Mouse (Mus musculus): ENCODE data around the gene Ifitm5. TPM values are rescaled to one million over a fixed set of nuclear protein-coding genes. Genes with fewer than 3 reads are reported as not detected.
"Not testable (repeated sequence)": the region's sequence is repeated elsewhere in the genome, so short reads cannot be mapped to it uniquely, and the experiment has no call there.

Gene Ifitm5
- polyA plus RNA-seq, 1 experiment from 2014 or later, result 0.82 TPM

DNA sequence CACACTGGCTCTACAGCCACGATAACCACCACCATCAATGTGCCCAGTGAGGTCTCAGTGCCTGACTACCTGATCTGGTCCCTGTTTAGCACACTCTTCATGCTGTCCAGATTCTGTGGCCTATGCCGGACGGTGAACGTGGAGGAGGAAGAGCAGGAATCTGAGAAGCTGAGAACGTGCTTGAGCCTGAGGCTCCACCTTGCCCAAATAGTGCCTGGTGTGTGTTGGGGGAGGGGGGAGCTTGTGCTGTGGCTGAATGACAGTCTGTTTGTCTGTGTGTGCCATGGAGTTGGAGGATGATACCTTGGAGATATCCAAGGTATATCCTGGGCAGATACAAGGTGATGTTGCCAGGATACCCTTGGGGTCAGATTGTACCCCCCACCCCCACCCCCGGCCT, 40.1 kb upstream of the Ifitm5 start:
- peak; percentile 47 for DNase-seq (ENCODE audit: low spot score)
- no peaks in the 10 kb centered on the region for H3K36me3 ChIP-seq (ENCODE audit: control insufficient read depth, insufficient read depth, low read length)
- 40% methylated on average over 6 of the region's 6 CpGs for WGBS
- TF ChIP-seq EP300 (optimal IDR thresholded peaks at IDR 0.05) (no peak), CTCF (IDR thresholded peaks at IDR 0.05; ENCODE audit: low read depth) (no peak)
- H3K4me2 ChIP-seq (replicated peaks; ENCODE audit: low read depth), result no peak overlapping the region
- ATAC-seq (ENCODE audit: low FRiP score, low TSS enrichment), result peak; percentile 66
- H3K4me3 ChIP-seq (ENCODE audit: low read depth, low read length), result no peak overlapping the region
- no peaks in the 10 kb centered on the region for H3K9me3 ChIP-seq (ENCODE audit: control insufficient read depth, low read length)
- H3K4me1 ChIP-seq (replicated peaks; ENCODE audit: control insufficient read depth, insufficient read depth), result no peaks in the 10 kb centered on the region; the same call in 1 of the 2 replicates
- no peaks in the 10 kb centered on the region for H3K27me3 ChIP-seq (ENCODE audit: control insufficient read depth, insufficient read depth, low read length)
- H3K27ac ChIP-seq (replicated peaks), result no peak overlapping the region
- no peak overlapping the region for H3K9ac ChIP-seq (ENCODE audit: low read length)

DNA sequence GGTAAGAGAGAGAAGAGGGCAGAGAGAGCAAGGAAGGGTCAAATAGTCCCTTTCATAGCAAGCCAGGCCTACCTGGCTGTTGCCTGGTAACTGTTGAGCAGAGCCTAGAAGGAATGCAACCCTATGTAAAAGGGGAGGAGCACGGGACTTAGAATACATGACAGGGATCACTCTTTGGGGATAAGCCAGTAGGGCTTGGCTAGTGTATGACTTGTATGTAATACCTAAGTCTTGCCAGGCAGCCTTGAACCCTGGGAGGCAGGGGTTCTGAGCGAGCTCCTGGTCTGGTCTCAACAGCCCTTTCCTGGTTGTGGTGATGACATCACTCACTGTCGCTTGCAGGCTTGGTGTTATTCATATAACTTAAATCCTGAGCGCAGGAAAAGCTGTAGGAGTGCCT, 38.9 kb upstream of the Ifitm5 start:
- TF ChIP-seq EP300 (optimal IDR thresholded peaks at IDR 0.05), result no peak
- no peak for TF ChIP-seq CTCF (IDR thresholded peaks at IDR 0.05; ENCODE audit: low read depth)
- WGBS, result 78% methylated on average over 4 of the region's 4 CpGs
- Histone ChIP-seq H3K4me3 (ENCODE audit: low read depth, low read length) (no peak overlapping the region), H3K4me2 (replicated peaks; ENCODE audit: low read depth) (no peak overlapping the region), H3K36me3 (ENCODE audit: control insufficient read depth, insufficient read depth, low read length) (no peaks in the 10 kb centered on the region), H3K9ac (ENCODE audit: low read length) (no peak overlapping the region), H3K27me3 (ENCODE audit: control insufficient read depth, insufficient read depth, low read length) (no peaks in the 10 kb centered on the region), H3K9me3 (ENCODE audit: control insufficient read depth, low read length) (no peaks in the 10 kb centered on the region), H3K4me1 (replicated peaks; ENCODE audit: control insufficient read depth, insufficient read depth) (no peaks in the 10 kb centered on the region; the same call in 1 of the 2 replicates), H3K27ac (replicated peaks) (no peak overlapping the region)
- no peak for ATAC-seq (ENCODE audit: low FRiP score, low TSS enrichment)
- no peak for DNase-seq (ENCODE audit: low spot score)

DNA sequence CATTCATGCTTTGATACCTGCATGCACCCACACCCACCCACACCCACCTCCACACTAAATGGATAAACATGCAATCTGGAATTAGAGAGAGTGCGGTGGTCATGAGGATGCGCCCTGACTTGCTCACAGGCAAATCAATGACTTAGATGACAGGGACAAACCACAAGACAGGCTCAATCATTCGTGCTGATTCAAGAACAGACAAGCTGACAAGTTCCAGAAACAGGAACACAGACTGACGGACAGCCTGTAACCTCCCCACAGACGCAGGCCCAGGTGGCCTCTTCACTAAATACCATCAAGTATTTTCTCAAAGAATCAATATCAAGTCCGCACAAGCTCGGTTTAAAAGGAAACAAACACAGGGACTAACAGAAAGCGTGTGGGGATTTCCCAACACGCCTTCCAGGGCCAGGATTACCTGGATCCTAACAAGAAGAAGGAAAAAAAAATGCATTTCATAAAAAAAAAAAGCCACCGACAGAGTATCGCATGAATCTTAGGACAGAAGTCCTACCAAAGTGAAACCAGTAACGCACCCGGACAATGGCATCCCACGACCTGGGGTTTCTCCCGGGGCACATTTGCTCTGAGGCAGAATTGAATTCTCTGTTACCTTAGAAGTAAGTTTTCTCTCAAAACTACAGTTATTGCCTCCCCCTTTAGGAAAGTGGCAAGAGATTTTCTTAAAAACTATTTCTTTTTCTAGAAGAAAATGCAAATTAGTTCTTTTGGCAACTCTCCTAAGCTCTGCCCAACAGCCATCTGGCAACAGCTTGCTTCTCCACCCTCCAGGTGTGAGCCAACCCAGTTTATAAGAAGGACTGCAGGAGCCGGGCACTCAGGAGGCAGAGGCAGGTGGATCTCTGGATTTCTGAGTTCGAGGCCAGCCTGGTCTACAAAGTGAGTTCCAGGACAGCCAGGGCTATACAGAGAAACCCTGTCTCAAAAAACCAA, 37.4 kb upstream of the Ifitm5 start:
- no peak overlapping the region for H3K4me2 ChIP-seq (replicated peaks; ENCODE audit: low read depth)
- no peak for ATAC-seq (ENCODE audit: low FRiP score, low TSS enrichment)
- no peaks in the 10 kb centered on the region for H3K36me3 ChIP-seq (ENCODE audit: control insufficient read depth, insufficient read depth, low read length)
- no peaks in the 10 kb centered on the region for H3K9me3 ChIP-seq (ENCODE audit: control insufficient read depth, low read length)
- H3K27ac ChIP-seq (replicated peaks), result no peak overlapping the region
- TF ChIP-seq EP300 (optimal IDR thresholded peaks at IDR 0.05) (no peak), CTCF (IDR thresholded peaks at IDR 0.05; ENCODE audit: low read depth) (no peak)
- 64% methylated on average over 17 of the region's 17 CpGs for WGBS
- no peaks in the 10 kb centered on the region for H3K27me3 ChIP-seq (ENCODE audit: control insufficient read depth, insufficient read depth, low read length)
- H3K4me3 ChIP-seq (ENCODE audit: low read depth, low read length), result no peak overlapping the region
- DNase-seq (ENCODE audit: low spot score), result no peak
- no peaks in the 10 kb centered on the region; the same call in 1 of the 2 replicates for H3K4me1 ChIP-seq (replicated peaks; ENCODE audit: control insufficient read depth, insufficient read depth)
- no peak overlapping the region for H3K9ac ChIP-seq (ENCODE audit: low read length)

DNA sequence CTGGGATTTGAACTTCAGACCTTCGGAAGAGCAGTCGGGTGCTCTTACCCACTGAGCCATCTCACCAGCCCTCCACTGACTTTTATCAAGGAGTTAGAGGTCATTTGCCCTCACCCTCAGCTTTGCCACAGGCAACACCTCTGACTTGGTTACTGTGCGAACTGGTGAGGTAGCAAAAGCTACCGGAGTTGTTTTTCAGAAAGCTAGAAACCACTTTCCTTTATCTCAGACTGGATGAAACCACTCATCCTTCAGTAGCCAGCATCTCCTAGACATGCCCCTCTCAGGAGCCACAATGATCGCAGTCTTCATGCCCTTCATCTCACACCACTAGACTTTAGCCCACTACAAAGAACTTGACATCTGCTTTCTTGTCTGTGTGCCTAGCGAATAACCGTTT, 32.9 kb upstream of the Ifitm5 start:
- Histone ChIP-seq H3K36me3 (ENCODE audit: control insufficient read depth, insufficient read depth, low read length) (no peaks in the 10 kb centered on the region), H3K4me3 (ENCODE audit: low read depth, low read length) (no peak overlapping the region), H3K27ac (replicated peaks) (no peak overlapping the region), H3K27me3 (ENCODE audit: control insufficient read depth, insufficient read depth, low read length) (no peaks in the 10 kb centered on the region), H3K4me1 (replicated peaks; ENCODE audit: control insufficient read depth, insufficient read depth) (no peaks in the 10 kb centered on the region), H3K4me2 (replicated peaks; ENCODE audit: low read depth) (no peak overlapping the region), H3K9me3 (ENCODE audit: control insufficient read depth, low read length) (no peaks in the 10 kb centered on the region), H3K9ac (ENCODE audit: low read length) (no peak overlapping the region)
- DNase-seq (ENCODE audit: low spot score) (no peak), ATAC-seq (ENCODE audit: low FRiP score, low TSS enrichment) (no peak)
- WGBS, result 89% methylated on average over 7 of the region's 7 CpGs
- TF ChIP-seq CTCF (IDR thresholded peaks at IDR 0.05; ENCODE audit: low read depth) (no peak), EP300 (optimal IDR thresholded peaks at IDR 0.05) (no peak)

DNA sequence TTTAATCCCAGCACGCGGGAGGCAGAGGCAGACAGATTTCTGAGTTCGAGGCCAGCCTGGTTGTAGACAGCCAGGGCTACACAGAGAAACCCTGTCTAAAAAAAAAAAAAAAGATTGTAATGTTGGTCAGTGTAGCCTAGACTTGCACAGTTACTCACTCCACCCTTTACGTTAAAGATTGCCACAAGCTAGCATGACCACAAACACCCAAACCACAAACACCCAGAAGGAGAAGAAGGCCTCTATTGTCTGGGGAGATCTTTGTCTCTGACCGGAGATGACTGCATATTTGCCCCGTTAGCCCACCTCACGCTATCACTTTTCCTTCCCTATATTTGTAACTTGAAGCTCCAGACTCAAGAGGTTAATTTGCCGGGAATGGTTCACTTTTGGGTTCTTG, 31.6 kb upstream of the Ifitm5 start:
- Histone ChIP-seq H3K27ac (replicated peaks) (no peak overlapping the region), H3K4me3 (ENCODE audit: low read depth, low read length) (no peak overlapping the region), H3K9me3 (ENCODE audit: control insufficient read depth, low read length) (no peaks in the 10 kb centered on the region), H3K9ac (ENCODE audit: low read length) (no peak overlapping the region), H3K27me3 (ENCODE audit: control insufficient read depth, insufficient read depth, low read length) (no peaks in the 10 kb centered on the region), H3K4me1 (replicated peaks; ENCODE audit: control insufficient read depth, insufficient read depth) (no peaks in the 10 kb centered on the region), H3K36me3 (ENCODE audit: control insufficient read depth, insufficient read depth, low read length) (no peaks in the 10 kb centered on the region), H3K4me2 (replicated peaks; ENCODE audit: low read depth) (no peak overlapping the region)
- TF ChIP-seq CTCF (IDR thresholded peaks at IDR 0.05; ENCODE audit: low read depth) (no peak), EP300 (optimal IDR thresholded peaks at IDR 0.05) (no peak)
- ATAC-seq (ENCODE audit: low FRiP score, low TSS enrichment), result no peak
- no peak for DNase-seq (ENCODE audit: low spot score)
- WGBS, result 86% methylated on average over 8 of the region's 8 CpGs

DNA sequence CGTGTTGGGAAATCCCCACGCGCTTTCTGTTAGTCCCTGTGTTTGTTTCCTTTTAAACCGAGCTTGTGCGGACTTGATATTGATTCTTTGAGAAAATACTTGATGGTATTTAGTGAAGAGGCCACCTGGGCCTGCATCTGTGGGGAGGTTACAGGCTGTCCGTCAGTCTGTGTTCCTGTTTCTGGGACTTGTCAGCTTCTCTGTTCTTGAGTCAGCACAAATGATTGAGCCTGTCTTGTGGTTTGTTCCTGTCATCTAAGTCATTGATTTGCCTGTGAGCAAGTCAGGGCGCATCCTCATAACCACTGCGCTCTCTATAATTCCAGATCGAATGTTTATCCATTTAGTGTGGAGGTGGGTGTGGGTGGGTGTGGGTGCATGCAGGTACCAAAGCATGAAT, 26.6 kb upstream of the Ifitm5 start:
- not testable (repeated sequence) for H3K4me1 ChIP-seq (replicated peaks; ENCODE audit: control insufficient read depth, insufficient read depth); ATAC-seq (ENCODE audit: low FRiP score, low TSS enrichment)

More for the DNA sequence above, 26.6 kb upstream of the Ifitm5 start:
- H3K4me2 ChIP-seq (replicated peaks; ENCODE audit: low read depth); H3K27ac ChIP-seq (replicated peaks); H3K36me3 ChIP-seq (ENCODE audit: control insufficient read depth, insufficient read depth, low read length); H3K9me3 ChIP-seq (ENCODE audit: control insufficient read depth, low read length); H3K27me3 ChIP-seq (ENCODE audit: control insufficient read depth, insufficient read depth, low read length); H3K9ac ChIP-seq (ENCODE audit: low read length); H3K4me3 ChIP-seq (ENCODE audit: low read depth, low read length); DNase-seq (ENCODE audit: low spot score): not testable (repeated sequence)
- WGBS, result 80% methylated on average over 9 of the region's 9 CpGs

Measured in stomach, postnatal 0 days (tissue).